Mouse (Mus musculus): Measurements from ENCODE around the gene Nek6.

GRCm38 (mm10) chr2:38529582-38530152 lies 18.2 kb downstream of the Nek6 start:
- TF ChIP-seq CTCF (IDR thresholded peaks at IDR 0.05; ENCODE audit: low read depth) (no peak), EP300 (IDR thresholded peaks at IDR 0.05; ENCODE audit: low read depth) (no peak)

All from liver, embryonic 14.5 days (tissue).